Mouse (Mus musculus): ENCODE results near the gene Vwa8. TPM values are rescaled to one million over a fixed set of nuclear protein-coding genes. Genes with fewer than 3 reads are reported as not detected.

Gene Vwa8
- polyA plus RNA-seq, 1 experiment from 2014 or later = 13.9 TPM

GRCm38 (mm10) chr14:79154961-79155360, 306.1 kb downstream of the Vwa8 start:
- Histone ChIP-seq H3K4me1 (ENCODE audit: control insufficient read depth, insufficient read depth, low read length) (0 out of 2 replicates have a peak, but pooled peaks cover 3% of the 10 kb centered on the region), H3K27ac (ENCODE audit: low read length) (no peak overlapping the region), H3K9me3 (ENCODE audit: control insufficient read depth, low read length) (no peaks in the 10 kb centered on the region), H3K9ac (ENCODE audit: low read depth, low read length) (no peak overlapping the region), H3K4me3 (ENCODE audit: low read length) (no peak overlapping the region), H3K27me3 (replicated peaks; ENCODE audit: control insufficient read depth, insufficient read depth, low read length) (no peaks in the 10 kb centered on the region), H3K36me3 (ENCODE audit: control insufficient read depth, insufficient read depth, low read length) (no peaks in the 10 kb centered on the region), H3K4me2 (ENCODE audit: low read depth, low read length) (no peak overlapping the region)
- no peak for ATAC-seq
- WGBS = 67% methylated on average over 11 of the region's 11 CpGs

DNA sequence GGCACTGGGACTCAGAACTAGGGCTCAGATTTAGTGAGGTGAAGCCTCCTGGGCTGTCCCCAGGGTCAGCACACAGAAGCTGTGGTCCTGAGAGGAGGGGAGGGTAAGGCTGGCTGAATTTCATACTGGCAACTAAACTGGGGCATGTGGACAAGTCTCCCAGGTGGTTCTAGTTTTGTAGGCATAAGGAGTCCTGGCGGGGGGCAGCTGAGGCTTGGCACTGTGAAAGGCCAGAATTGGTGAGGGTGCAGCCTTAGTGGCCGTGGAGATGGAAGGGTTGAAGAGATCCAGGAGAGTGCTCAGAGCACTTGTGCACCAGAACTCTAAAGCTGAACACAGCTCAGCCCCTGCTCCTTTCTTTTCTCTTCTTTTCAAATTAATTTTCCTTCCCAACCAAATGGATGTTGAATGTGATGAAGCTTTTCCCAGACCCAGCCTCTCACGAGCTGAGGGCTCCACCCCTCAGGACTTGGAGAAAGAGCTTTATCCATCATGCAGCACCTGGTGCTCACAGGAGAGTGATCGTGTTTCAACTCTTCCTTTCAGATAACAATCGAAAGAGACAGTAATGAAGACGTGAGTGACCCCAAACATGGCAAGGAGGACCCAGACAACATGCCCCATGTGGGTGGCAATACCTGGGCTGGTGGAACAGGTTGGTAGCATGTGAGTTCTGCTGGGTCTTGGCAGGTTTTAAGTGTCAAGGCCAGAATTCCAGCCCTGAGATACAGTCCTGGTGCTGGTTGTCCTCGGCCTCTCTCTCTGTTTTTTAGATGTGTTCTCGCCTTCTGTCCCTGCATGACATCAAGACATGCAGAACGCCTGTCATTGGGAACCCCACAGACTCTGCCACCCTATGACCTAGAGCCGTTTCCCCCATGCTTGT, 307.9 kb downstream of the Vwa8 start:
- ATAC-seq = no peak

GRCm38 (mm10) chr14:79157451-79158218, 308.8 kb downstream of the Vwa8 start:
- 0 out of 2 replicates have a peak overlapping the region, but pooled peaks have one; percentile 49 for H3K27ac ChIP-seq (ENCODE audit: low read length)
- no peaks in the 10 kb centered on the region for H3K27me3 ChIP-seq (replicated peaks; ENCODE audit: control insufficient read depth, insufficient read depth, low read length)
- no peaks in the 10 kb centered on the region for H3K9me3 ChIP-seq (ENCODE audit: control insufficient read depth, low read length)
- ATAC-seq = peak; percentile 48
- no peak overlapping the region for H3K4me2 ChIP-seq (ENCODE audit: low read depth, low read length)
- no peaks in the 10 kb centered on the region for H3K36me3 ChIP-seq (ENCODE audit: control insufficient read depth, insufficient read depth, low read length)
- no peak overlapping the region for H3K9ac ChIP-seq (ENCODE audit: low read depth, low read length)
- 32% methylated on average over 15 of the region's 17 CpGs for WGBS
- no peak overlapping the region for H3K4me3 ChIP-seq (ENCODE audit: low read length)
- 0 out of 2 replicates have a peak, but pooled peaks cover 3% of the 10 kb centered on the region for H3K4me1 ChIP-seq (ENCODE audit: control insufficient read depth, insufficient read depth, low read length)

More for the DNA sequence above, 307.9 kb downstream of the Vwa8 start:
- H3K27ac ChIP-seq (ENCODE audit: low read length) = no peak overlapping the region
- no peaks in the 10 kb centered on the region for H3K36me3 ChIP-seq (ENCODE audit: control insufficient read depth, insufficient read depth, low read length)
- H3K4me1 ChIP-seq (ENCODE audit: control insufficient read depth, insufficient read depth, low read length) = 0 out of 2 replicates have a peak, but pooled peaks cover 3% of the 10 kb centered on the region
- no peaks in the 10 kb centered on the region for H3K9me3 ChIP-seq (ENCODE audit: control insufficient read depth, low read length)
- no peak overlapping the region for H3K4me2 ChIP-seq (ENCODE audit: low read depth, low read length)
- no peaks in the 10 kb centered on the region for H3K27me3 ChIP-seq (replicated peaks; ENCODE audit: control insufficient read depth, insufficient read depth, low read length)
- no peak overlapping the region for H3K4me3 ChIP-seq (ENCODE audit: low read length)
- 72% methylated on average over 10 of the region's 10 CpGs for WGBS
- no peak overlapping the region for H3K9ac ChIP-seq (ENCODE audit: low read depth, low read length)

GRCm38 (mm10) chr14:79158219-79158521, 309.3 kb downstream of the Vwa8 start:
- H3K9me3 ChIP-seq (ENCODE audit: control insufficient read depth, low read length) = no peaks in the 10 kb centered on the region
- 70% methylated on average over 12 of the region's 12 CpGs for WGBS
- no peaks in the 10 kb centered on the region for H3K27me3 ChIP-seq (replicated peaks; ENCODE audit: control insufficient read depth, insufficient read depth, low read length)
- H3K4me1 ChIP-seq (ENCODE audit: control insufficient read depth, insufficient read depth, low read length) = 0 out of 2 replicates have a peak, but pooled peaks cover 3% of the 10 kb centered on the region
- H3K4me2 ChIP-seq (ENCODE audit: low read depth, low read length) = no peak overlapping the region
- no peak overlapping the region for H3K4me3 ChIP-seq (ENCODE audit: low read length)
- ATAC-seq = no peak
- H3K36me3 ChIP-seq (ENCODE audit: control insufficient read depth, insufficient read depth, low read length) = no peaks in the 10 kb centered on the region
- no peak overlapping the region for H3K9ac ChIP-seq (ENCODE audit: low read depth, low read length)
- H3K27ac ChIP-seq (ENCODE audit: low read length) = peak overlapping the region; percentile 49; the same call in 1 of the 2 replicates

DNA sequence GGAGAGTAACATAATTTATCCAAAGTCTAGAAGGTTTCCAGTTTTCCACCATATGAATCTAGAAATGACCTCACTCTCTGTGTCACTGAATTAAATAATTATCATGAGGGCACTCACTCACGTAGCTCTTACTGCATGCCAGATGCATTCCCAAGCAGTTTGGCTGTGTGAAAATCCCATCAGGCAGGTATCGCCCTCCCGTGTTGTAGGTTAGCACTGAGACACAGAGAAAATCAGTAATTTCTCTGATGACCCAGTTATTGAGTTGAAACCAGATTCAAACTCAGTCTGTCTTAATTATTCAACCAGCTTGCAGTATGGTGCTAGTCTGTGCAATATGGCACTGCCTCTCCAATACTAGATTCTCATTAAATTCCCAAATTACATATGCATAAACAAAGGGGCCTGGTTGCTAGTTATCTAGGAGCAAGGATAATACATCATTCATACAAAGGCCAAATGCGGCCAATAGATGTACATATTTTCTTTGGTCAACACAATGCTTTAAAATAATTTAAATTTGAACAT, 309.9 kb downstream of the Vwa8 start:
- H3K27ac ChIP-seq (ENCODE audit: low read length) = no peak overlapping the region
- WGBS = 85% methylated on average over 4 of the region's 4 CpGs

GRCm38 (mm10) chr14:79159451-79159850, 310.6 kb downstream of the Vwa8 start:
- Histone ChIP-seq H3K4me1 (ENCODE audit: control insufficient read depth, insufficient read depth, low read length) (0 out of 2 replicates have a peak, but pooled peaks cover 3% of the 10 kb centered on the region), H3K27me3 (replicated peaks; ENCODE audit: control insufficient read depth, insufficient read depth, low read length) (no peaks in the 10 kb centered on the region), H3K27ac (ENCODE audit: low read length) (no peak overlapping the region), H3K4me2 (ENCODE audit: low read depth, low read length) (no peak overlapping the region), H3K4me3 (ENCODE audit: low read length) (no peak overlapping the region), H3K9me3 (ENCODE audit: control insufficient read depth, low read length) (no peaks in the 10 kb centered on the region), H3K9ac (ENCODE audit: low read depth, low read length) (no peak overlapping the region), H3K36me3 (ENCODE audit: control insufficient read depth, insufficient read depth, low read length) (no peaks in the 10 kb centered on the region)
- ATAC-seq = no peak
- WGBS = 92% methylated on average over 8 of the region's 8 CpGs

More for the DNA sequence above, 309.9 kb downstream of the Vwa8 start:
- no peak overlapping the region for H3K4me2 ChIP-seq (ENCODE audit: low read depth, low read length)
- ATAC-seq = no peak
- H3K27me3 ChIP-seq (replicated peaks; ENCODE audit: control insufficient read depth, insufficient read depth, low read length) = no peaks in the 10 kb centered on the region
- H3K36me3 ChIP-seq (ENCODE audit: control insufficient read depth, insufficient read depth, low read length) = no peaks in the 10 kb centered on the region
- H3K4me3 ChIP-seq (ENCODE audit: low read length) = no peak overlapping the region
- H3K4me1 ChIP-seq (ENCODE audit: control insufficient read depth, insufficient read depth, low read length) = 0 out of 2 replicates have a peak, but pooled peaks cover 3% of the 10 kb centered on the region
- H3K9ac ChIP-seq (ENCODE audit: low read depth, low read length) = no peak overlapping the region
- H3K9me3 ChIP-seq (ENCODE audit: control insufficient read depth, low read length) = no peaks in the 10 kb centered on the region

GRCm38 (mm10) chr14:79160486-79160885, 311.6 kb downstream of the Vwa8 start:
- Histone ChIP-seq H3K9ac (ENCODE audit: low read depth, low read length) (no peak overlapping the region), H3K4me3 (ENCODE audit: low read length) (no peak overlapping the region), H3K36me3 (ENCODE audit: control insufficient read depth, insufficient read depth, low read length) (no peaks in the 10 kb centered on the region), H3K9me3 (ENCODE audit: control insufficient read depth, low read length) (no peaks in the 10 kb centered on the region), H3K4me2 (ENCODE audit: low read depth, low read length) (no peak overlapping the region), H3K4me1 (ENCODE audit: control insufficient read depth, insufficient read depth, low read length) (0 out of 2 replicates have a peak, but pooled peaks cover 3% of the 10 kb centered on the region), H3K27ac (ENCODE audit: low read length) (no peak overlapping the region), H3K27me3 (replicated peaks; ENCODE audit: control insufficient read depth, insufficient read depth, low read length) (no peaks in the 10 kb centered on the region)
- ATAC-seq = no peak
- WGBS = 76% methylated on average over 10 of the region's 10 CpGs

DNA sequence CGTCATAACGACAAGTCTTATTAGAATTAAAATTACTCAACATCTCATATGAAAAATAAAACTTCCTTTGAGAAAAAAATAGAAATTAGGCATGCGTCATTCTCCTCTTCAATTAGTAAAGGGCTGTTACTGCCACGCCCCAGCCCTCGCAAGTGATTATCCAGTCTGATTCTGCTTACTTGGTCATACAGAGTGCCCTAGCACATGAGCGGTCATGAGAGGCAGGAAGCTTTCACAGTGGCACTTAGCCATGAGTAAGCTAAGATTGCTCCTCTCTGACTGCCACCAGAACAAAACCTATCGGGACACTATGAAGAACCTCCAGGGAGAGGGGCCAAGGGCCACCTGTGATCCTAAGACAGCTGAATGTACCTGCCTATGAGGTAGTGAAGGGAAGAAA, 312.1 kb downstream of the Vwa8 start:
- 87% methylated on average over 7 of the region's 7 CpGs for WGBS
- no peak for ATAC-seq

GRCm38 (mm10) chr14:79161741-79162140, 312.9 kb downstream of the Vwa8 start:
- Histone ChIP-seq H3K36me3 (ENCODE audit: control insufficient read depth, insufficient read depth, low read length) (no peaks in the 10 kb centered on the region), H3K27me3 (replicated peaks; ENCODE audit: control insufficient read depth, insufficient read depth, low read length) (no peaks in the 10 kb centered on the region), H3K4me3 (ENCODE audit: low read length) (no peak overlapping the region), H3K27ac (ENCODE audit: low read length) (no peak overlapping the region), H3K9ac (ENCODE audit: low read depth, low read length) (no peak overlapping the region), H3K4me1 (ENCODE audit: control insufficient read depth, insufficient read depth, low read length) (0 out of 2 replicates have a peak, but pooled peaks cover 3% of the 10 kb centered on the region), H3K4me2 (ENCODE audit: low read depth, low read length) (no peak overlapping the region), H3K9me3 (ENCODE audit: control insufficient read depth, low read length) (no peaks in the 10 kb centered on the region)
- ATAC-seq = no peak
- WGBS = 76% methylated on average over 9 of the region's 9 CpGs

More for the DNA sequence above, 312.1 kb downstream of the Vwa8 start:
- H3K36me3 ChIP-seq (ENCODE audit: control insufficient read depth, insufficient read depth, low read length) = no peaks in the 10 kb centered on the region
- H3K27me3 ChIP-seq (replicated peaks; ENCODE audit: control insufficient read depth, insufficient read depth, low read length) = no peaks in the 10 kb centered on the region
- no peak overlapping the region for H3K9ac ChIP-seq (ENCODE audit: low read depth, low read length)
- 0 out of 2 replicates have a peak, but pooled peaks cover 3% of the 10 kb centered on the region for H3K4me1 ChIP-seq (ENCODE audit: control insufficient read depth, insufficient read depth, low read length)
- no peaks in the 10 kb centered on the region for H3K9me3 ChIP-seq (ENCODE audit: control insufficient read depth, low read length)
- H3K27ac ChIP-seq (ENCODE audit: low read length) = no peak overlapping the region
- no peak overlapping the region for H3K4me2 ChIP-seq (ENCODE audit: low read depth, low read length)
- no peak overlapping the region for H3K4me3 ChIP-seq (ENCODE audit: low read length)
